Mouse (Mus musculus): Measurements from ENCODE around the gene Scube2.

DNA sequence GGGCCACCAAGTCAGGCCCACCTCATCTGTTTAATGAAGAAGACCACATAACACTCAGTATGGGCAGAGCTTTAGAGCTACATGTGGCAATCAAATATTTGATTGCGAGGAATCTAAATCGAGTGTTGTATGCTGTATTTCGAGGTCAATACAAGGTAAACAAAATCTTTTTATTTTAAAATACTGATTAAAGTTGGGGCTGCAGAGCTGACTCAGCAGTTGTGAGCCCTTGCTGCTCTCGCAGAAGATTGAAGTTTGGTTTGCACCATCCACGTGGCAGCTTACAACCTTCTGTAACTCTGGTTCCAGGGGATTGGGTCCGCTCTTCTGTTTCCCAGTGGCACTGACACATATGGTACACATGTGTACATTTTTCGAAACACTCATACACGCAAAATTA lies 111.4 kb downstream of the Scube2 start:
- TF ChIP-seq CTCF (IDR thresholded peaks at IDR 0.05; ENCODE audit: low read depth, low read length) (no peak), EP300 (IDR thresholded peaks at IDR 0.05; ENCODE audit: insufficient read depth, low read depth, low read length) (no peak)

Data from ES-Bruce4 (cell line).